Mouse (Mus musculus) limb, embryonic 10.5 days (tissue): ENCODE results near the gene Gast. TPM values are rescaled to one million over a fixed set of nuclear protein-coding genes. Genes with fewer than 3 reads are reported as not detected.
"Not testable (repeated sequence)": the region's sequence is repeated elsewhere in the genome, so short reads cannot be mapped to it uniquely, and the experiment has no call there.

Source experiments
- DNase-seq: peaks from one replicate; pipeline ENCODE4 v3.0.0-alpha.2; 2017; ENCODE audit warnings: low spot score
- H3K27ac ChIP-seq: fragments of 300-500 bp; sonication (generic); 2 replicates; pipeline ENCODE4 v1.5.1; 2016; ENCODE audit warnings: mild to moderate bottlenecking
- H3K27me3 ChIP-seq: fragments of 300-500 bp; sonication (generic); 2 replicates; pipeline ENCODE4 v1.6.1; 2016; ENCODE audit warnings: low read depth, mild to moderate bottlenecking; ENCODE audit not compliant: poor library complexity, severe bottlenecking
- H3K36me3 ChIP-seq: fragments of 300-500 bp; sonication (generic); 2 replicates; pipeline ENCODE4 v1.6.1; 2016; ENCODE audit warnings: mild to moderate bottlenecking, moderate library complexity
- H3K4me1 ChIP-seq: fragments of 300-500 bp; sonication (generic); 2 replicates; pipeline ENCODE4 v1.6.1; 2016
- H3K4me3 ChIP-seq: fragments of 300-500 bp; sonication (generic); 2 replicates; pipeline ENCODE4 v1.5.1; 2016; ENCODE audit warnings: mild to moderate bottlenecking, moderate library complexity
- H3K9me3 ChIP-seq: fragments of 300-500 bp; sonication (generic); replicated peaks from 2 replicates; pipeline ENCODE4 v1.6.1; 2016; ENCODE audit warnings: mild to moderate bottlenecking
- WGBS: fragments of 180-500 bp; shearing (Covaris S2); methylation state at CpG from one replicate; pipeline ENCODE4 v1.1.7; 2016; 5-methylcytosine and 5-hydroxymethylcytosine counted together
- polyA plus RNA-seq: library from polyadenylated mRNA; unstranded; fragments of >200 nt; fragmentation: Nextera tagmentation; extraction: Ambion mirVana; gene quantifications from 2 replicates; pipeline ENCODE4 v1.2.1, GENCODE M21; 2016

Gene Gast
- polyA plus RNA-seq, 1 experiment from 2014 or later = not detected

DNA sequence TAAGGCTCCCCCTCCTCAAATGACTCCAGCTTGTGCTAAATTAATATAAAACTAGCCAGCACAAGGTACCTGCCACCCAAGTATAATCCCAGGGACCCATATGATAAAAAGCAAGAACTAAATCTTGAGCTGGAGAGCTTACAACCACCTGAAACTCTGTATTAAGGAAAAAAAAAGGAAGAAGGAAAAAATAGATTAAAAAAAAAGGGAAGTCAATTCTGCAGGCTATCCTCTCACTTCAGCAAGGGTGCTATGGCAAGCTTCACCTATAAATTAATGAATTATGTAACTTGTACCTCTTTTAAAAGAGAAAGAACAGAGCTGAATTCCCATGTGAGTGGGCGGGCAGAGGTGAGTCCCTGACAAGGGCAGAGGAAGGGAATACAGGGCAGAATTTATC is 22.6 kb upstream of the Gast start:
- H3K4me3 ChIP-seq = no peak overlapping the region
- H3K27me3 ChIP-seq = no peaks in the 10 kb centered on the region
- WGBS = 73% methylated on average over 1 of the region's 1 CpGs
- H3K36me3 ChIP-seq = no peaks in the 10 kb centered on the region
- no peak overlapping the region for H3K27ac ChIP-seq
- H3K4me1 ChIP-seq = peaks cover 4% of the 10 kb centered on the region; the same call in 1 of the 2 replicates
- no peaks in the 10 kb centered on the region for H3K9me3 ChIP-seq
- no peak for DNase-seq

DNA sequence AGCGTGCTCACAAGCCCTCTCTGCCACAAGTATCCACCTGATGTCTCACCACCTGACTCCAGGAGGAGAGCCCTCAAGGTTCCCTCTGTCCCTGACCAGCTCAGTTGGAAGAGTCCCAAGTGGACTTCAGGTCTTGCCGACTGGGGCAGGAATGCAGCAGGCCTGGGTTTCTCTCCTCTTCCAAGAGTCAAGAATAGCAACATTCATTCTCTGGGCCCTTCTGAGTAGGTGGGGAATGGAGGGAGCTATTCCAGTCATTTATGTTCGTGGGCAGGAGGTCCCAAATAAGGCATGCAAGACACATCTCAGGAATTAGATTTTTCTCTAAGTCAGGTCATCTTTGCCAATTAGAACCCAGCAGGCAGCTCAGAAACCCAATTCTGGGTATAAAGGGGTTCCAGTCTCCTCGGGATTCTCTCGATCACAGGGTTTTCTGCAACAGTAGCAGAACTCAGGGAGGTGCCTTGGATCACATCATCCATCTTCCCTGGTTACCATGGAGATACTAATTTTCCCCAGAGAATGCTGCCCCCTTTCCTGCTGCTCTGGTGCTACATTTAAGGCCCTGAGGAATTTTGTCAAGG is 22.0 kb upstream of the Gast start:
- DNase-seq = no peak
- H3K9me3 ChIP-seq = no peaks in the 10 kb centered on the region
- 42% methylated on average over 5 of the region's 5 CpGs for WGBS
- H3K27me3 ChIP-seq = no peaks in the 10 kb centered on the region
- H3K36me3 ChIP-seq = no peaks in the 10 kb centered on the region
- H3K4me1 ChIP-seq = peaks cover 4% of the 10 kb centered on the region; the same call in 1 of the 2 replicates
- H3K4me3 ChIP-seq = no peak overlapping the region
- H3K27ac ChIP-seq = no peak overlapping the region

GRCm38 (mm10) chr11:100313424-100313823 is 20.8 kb upstream of the Gast start:
- H3K27me3 ChIP-seq = no peaks in the 10 kb centered on the region
- no peaks in the 10 kb centered on the region for H3K9me3 ChIP-seq
- peaks cover 4% of the 10 kb centered on the region; the same call in 1 of the 2 replicates for H3K4me1 ChIP-seq
- 90% methylated on average over 6 of the region's 6 CpGs for WGBS
- no peaks in the 10 kb centered on the region for H3K36me3 ChIP-seq
- no peak for DNase-seq
- H3K4me3 ChIP-seq = no peak overlapping the region
- H3K27ac ChIP-seq = no peak overlapping the region

- WGBS = 87% methylated on average over 5 of the region's 5 CpGs
- Histone ChIP-seq H3K36me3 (peaks cover 1% of the 10 kb centered on the region; the same call in 1 of the 2 replicates), H3K4me1 (peaks cover 8% of the 10 kb centered on the region; the same call in 1 of the 2 replicates), H3K4me3 (no peak overlapping the region), H3K27ac (no peak overlapping the region), H3K27me3 (no peaks in the 10 kb centered on the region), H3K9me3 (no peaks in the 10 kb centered on the region)
- DNase-seq = no peak
These were observed 18.8 kb upstream of the Gast start for GRCm38 (mm10) chr11:100315439-100315838.

GRCm38 (mm10) chr11:100317826-100318380 is 16.3 kb upstream of the Gast start:
- Histone ChIP-seq H3K27me3 (no peaks in the 10 kb centered on the region), H3K4me3 (no peak overlapping the region), H3K4me1 (peaks cover 8% of the 10 kb centered on the region; the same call in 1 of the 2 replicates), H3K27ac (no peak overlapping the region), H3K36me3 (peaks cover 24% of the 10 kb centered on the region), H3K9me3 (no peaks in the 10 kb centered on the region)
- DNase-seq = no peak
- WGBS = 49% methylated on average over 6 of the region's 6 CpGs

DNA sequence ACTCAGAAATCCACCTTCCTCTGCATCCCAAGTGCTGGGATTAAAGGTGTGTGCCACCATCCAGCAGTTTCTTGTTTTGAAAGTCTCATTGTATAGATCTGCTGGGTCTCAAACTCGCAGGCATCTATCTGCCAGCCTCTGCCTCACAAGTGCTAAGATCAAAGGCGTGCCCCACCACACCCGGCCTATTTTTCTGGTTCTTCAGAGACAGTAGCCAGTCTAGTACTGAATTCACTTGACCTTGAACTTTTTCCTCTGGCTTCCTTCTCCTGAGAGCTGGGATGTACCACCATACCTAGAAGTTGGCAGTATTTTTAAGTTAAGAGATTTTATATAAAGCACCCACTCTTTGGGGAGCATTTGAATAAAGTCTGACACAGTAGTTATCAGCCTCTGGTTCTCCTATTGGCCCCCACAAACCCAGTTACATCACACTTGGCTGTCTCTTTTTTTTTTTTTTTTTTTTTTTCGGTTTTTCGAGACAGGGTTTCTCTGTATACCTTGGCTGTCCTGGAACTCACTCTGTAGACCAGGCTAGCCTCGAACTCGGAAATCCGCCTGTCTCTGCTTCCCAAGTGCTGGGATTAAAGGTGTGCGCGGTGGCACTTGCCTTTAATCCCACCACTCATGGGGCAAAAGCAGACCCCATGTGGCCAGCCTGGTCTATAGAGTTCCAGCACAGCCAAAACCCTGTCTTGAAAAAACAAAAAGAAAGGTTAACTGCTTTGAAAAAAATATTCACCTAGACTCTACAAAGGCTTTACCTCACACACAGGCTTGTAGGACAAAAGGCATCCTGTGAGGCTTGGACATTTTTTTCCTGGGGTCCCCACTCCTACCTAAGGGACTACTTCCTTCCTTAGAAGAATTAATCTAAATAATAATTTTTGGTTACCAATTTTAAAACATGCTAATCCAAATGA is 15.4 kb upstream of the Gast start:
- Histone ChIP-seq H3K9me3 (no peaks in the 10 kb centered on the region), H3K4me3 (peak overlapping the region; percentile 95), H3K4me1 (peaks cover 8% of the 10 kb centered on the region; the same call in 1 of the 2 replicates), H3K27ac (peak overlapping the region; percentile 99), H3K27me3 (no peaks in the 10 kb centered on the region), H3K36me3 (peaks cover 24% of the 10 kb centered on the region)
- DNase-seq = no peak
- 85% methylated on average over 10 of the region's 10 CpGs for WGBS

DNA sequence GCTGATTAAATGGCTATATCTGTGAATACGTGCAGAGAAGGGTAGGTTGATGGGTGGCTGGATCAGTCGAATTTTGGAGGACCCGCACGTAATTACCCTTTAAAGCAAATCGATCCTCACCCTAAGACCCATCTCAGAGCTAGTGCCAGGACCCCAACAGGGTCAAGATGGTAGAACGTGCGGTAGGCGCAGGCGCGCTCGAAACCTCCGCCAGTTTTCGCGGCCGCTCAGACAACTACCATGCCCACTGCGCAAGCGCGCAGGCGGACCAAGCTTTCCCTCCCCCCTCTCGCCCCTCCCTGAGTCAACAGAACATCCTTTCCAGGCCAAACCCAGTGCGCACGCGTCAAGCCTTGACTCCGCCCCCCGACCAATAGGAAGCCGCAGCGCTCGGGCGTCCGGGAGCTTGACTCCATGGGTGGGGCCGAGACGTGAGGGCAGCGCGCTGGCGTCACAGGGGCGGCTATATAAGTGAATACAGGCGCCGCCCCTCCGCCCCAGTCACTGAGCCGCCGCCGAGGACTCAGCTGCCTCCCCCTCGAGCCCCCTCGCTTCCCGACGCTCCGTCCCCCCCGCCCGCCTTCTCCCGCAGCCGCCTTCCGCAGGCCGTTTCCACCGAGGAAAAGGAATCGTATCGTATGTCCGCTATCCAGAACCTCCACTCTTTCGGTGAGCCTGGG is 14.6 kb upstream of the Gast start, which contains the start of gene Eif1:
Eif1 (plus strand) TSS at position 394 of the 680 bp plus-strand sequence.
- Histone ChIP-seq H3K4me3 (peak within 1 kb of the TSS; percentile 95), H3K9me3 (no peaks in the 10 kb centered on the region), H3K4me1 (peaks cover 8% of the 10 kb centered on the region; the same call in 1 of the 2 replicates), H3K27me3 (no peaks in the 10 kb centered on the region), H3K36me3 (peaks cover 24% of the 10 kb centered on the region), H3K27ac (peak within 1 kb of the TSS; percentile 99)
- DNase-seq = peak; percentile 100
- WGBS = under 1% methylated on average over 57 of the region's 58 CpGs

GRCm38 (mm10) chr11:100320172-100320630 is 14.0 kb upstream of the Gast start:
- Histone ChIP-seq H3K27me3 (no peaks in the 10 kb centered on the region), H3K9me3 (no peaks in the 10 kb centered on the region), H3K36me3 (peaks cover 24% of the 10 kb centered on the region), H3K4me3 (peak overlapping the region; percentile 95), H3K27ac (peak overlapping the region; percentile 99), H3K4me1 (peaks cover 8% of the 10 kb centered on the region; the same call in 1 of the 2 replicates)
- WGBS = 0% methylated on average over 40 of the region's 40 CpGs
- peak; percentile 99 for DNase-seq

DNA sequence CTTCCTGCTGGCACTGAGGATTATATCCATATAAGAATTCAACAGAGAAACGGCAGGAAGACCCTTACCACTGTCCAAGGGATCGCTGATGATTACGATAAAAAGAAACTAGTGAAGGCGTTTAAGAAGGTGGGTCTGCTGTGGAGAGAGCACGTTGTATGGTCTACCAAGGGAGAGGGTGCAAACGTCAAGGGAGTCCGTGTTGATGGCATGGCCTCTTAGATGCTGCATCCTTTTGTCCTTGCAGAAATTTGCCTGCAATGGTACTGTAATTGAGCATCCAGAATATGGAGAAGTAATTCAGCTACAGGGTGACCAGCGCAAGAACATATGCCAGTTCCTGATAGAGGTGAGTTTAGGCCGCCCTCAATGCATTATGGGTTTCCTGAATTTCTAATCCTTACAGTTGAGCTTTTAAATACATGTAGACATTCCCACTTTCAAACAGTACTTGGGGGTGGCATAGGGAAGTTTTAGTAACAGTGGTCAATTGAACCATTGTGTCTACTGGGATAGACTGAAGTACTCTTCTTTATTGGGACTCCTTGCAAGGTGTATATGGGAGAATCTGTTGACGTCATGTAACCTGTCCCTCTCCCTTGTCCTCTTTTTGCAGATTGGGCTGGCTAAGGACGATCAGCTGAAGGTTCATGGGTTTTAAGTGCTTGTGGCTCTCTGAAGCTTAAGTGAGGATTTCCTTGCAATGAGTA is 13.4 kb upstream of the Gast start:
- WGBS = 22% methylated on average over 11 of the region's 11 CpGs
- H3K4me1 ChIP-seq, DNase-seq, H3K9me3 ChIP-seq, H3K27me3 ChIP-seq: not testable (repeated sequence)
- Histone ChIP-seq H3K36me3 (peaks cover 24% of the 10 kb centered on the region), H3K27ac (peak overlapping the region; percentile 99), H3K4me3 (peak overlapping the region; percentile 95)

GRCm38 (mm10) chr11:100321479-100322305 is 12.5 kb upstream of the Gast start:
- peaks cover 24% of the 10 kb centered on the region for H3K36me3 ChIP-seq

GRCm38 (mm10) chr11:100322591-100323258 is 11.5 kb upstream of the Gast start:
- WGBS = 66% methylated on average over 3 of the region's 3 CpGs
- Histone ChIP-seq H3K9me3 (no peaks in the 10 kb centered on the region), H3K4me3 (no peak overlapping the region), H3K36me3 (peaks cover 24% of the 10 kb centered on the region), H3K27ac (no peak overlapping the region), H3K27me3 (no peaks in the 10 kb centered on the region), H3K4me1 (peaks cover 8% of the 10 kb centered on the region; the same call in 1 of the 2 replicates)
- DNase-seq = no peak

More at GRCm38 (mm10) chr11:100321479-100322305, 12.5 kb upstream of the Gast start:
- not testable (repeated sequence) for H3K4me1 ChIP-seq, DNase-seq, H3K4me3 ChIP-seq, H3K27ac ChIP-seq, H3K9me3 ChIP-seq, H3K27me3 ChIP-seq
- 87% methylated on average over 7 of the region's 7 CpGs for WGBS
